Mouse (Mus musculus) cerebellum, adult 2 months (tissue): ENCODE measurements around the gene Il16. TPM values are rescaled to one million over a fixed set of nuclear protein-coding genes. Genes with fewer than 3 reads are reported as not detected.

Experiments
- DNase-seq, 2 experiments: peaks; one replicate each; pipeline ENCODE4 v3.0.0; 2021
- H3K27ac ChIP-seq: fragments of 200-500 bp; 2 replicates; pipeline ENCODE4 v1.5.1; 2012; ENCODE audit warnings: low read length, control low read depth, inconsistent platforms; ENCODE audit not compliant: insufficient read depth
- H3K27me3 ChIP-seq: fragments of 200-500 bp; 2 replicates; pipeline ENCODE4 v1.6.1; 2012; ENCODE audit warnings: inconsistent platforms, mild to moderate bottlenecking, low read length, moderate library complexity; ENCODE audit not compliant: control insufficient read depth, insufficient read depth
- H3K4me1 ChIP-seq: fragments of 200-500 bp; 2 replicates; pipeline ENCODE4 v1.6.1; 2011; ENCODE audit warnings: low read length; ENCODE audit not compliant: control insufficient read depth, insufficient read depth
- H3K4me3 ChIP-seq: fragments of 200-500 bp; replicated peaks from 2 replicates; pipeline ENCODE3; 2011; ENCODE audit warnings: mild to moderate bottlenecking, low read depth, low read length, control low read depth; ENCODE audit not compliant: insufficient read depth
- CTCF ChIP-seq: fragments of 200-500 bp; IDR thresholded peaks from 2 replicates; pipeline ENCODE4 v1.5.1; 2011; ENCODE audit warnings: low read depth, mild to moderate bottlenecking, control low read depth, low read length, moderate library complexity, borderline replicate concordance; ENCODE audit not compliant: insufficient read depth
- POLR2A ChIP-seq: fragments of 200-500 bp; IDR thresholded peaks from 2 replicates; pipeline ENCODE4 v1.6.1; 2011; ENCODE audit warnings: low read length, control low read depth, borderline replicate concordance; ENCODE audit not compliant: insufficient read depth
- WGBS: fragments of 180-500 bp; shearing (Covaris S2); methylation state at CpG from one replicate; pipeline ENCODE4 v1.1.7; 2018; 5-methylcytosine and 5-hydroxymethylcytosine counted together
- polyA plus RNA-seq: library from polyadenylated mRNA; depleted of rRNA; stranded (reverse); fragments of >200 nt; gene quantifications from 2 replicates; pipeline ENCODE4 v1.2.3, GENCODE M21; 2012

Il16 gene
- polyA plus RNA-seq, 1 experiment, result 84.9 TPM

GRCm38 (mm10) chr7:83652498-83652897, 93.0 kb downstream of the Il16 start:
- Histone ChIP-seq H3K4me1 (peaks cover 5% of the 10 kb centered on the region; the same call in 1 of the 2 replicates), H3K27ac (no peak overlapping the region; the same call in 1 of the 2 replicates), H3K4me3 (no peak overlapping the region), H3K27me3 (no peaks in the 10 kb centered on the region)
- TF ChIP-seq POLR2A (no peak), CTCF (no peak)
- WGBS, result 67% methylated on average over 5 of the region's 5 CpGs
- DNase-seq, result no peak

GRCm38 (mm10) chr7:83650638-83651037, 94.9 kb downstream of the Il16 start:
- TF ChIP-seq POLR2A (no peak), CTCF (no peak)
- no peak overlapping the region for H3K4me3 ChIP-seq
- H3K27me3 ChIP-seq, result no peaks in the 10 kb centered on the region
- DNase-seq, result no peak
- 87% methylated on average over 5 of the region's 5 CpGs for WGBS
- H3K4me1 ChIP-seq, result peaks cover 5% of the 10 kb centered on the region; the same call in 1 of the 2 replicates
- H3K27ac ChIP-seq, result no peak overlapping the region

GRCm38 (mm10) chr7:83648807-83649206, 96.7 kb downstream of the Il16 start:
- DNase-seq, result no peak
- H3K4me1 ChIP-seq, result peaks cover 5% of the 10 kb centered on the region; the same call in 1 of the 2 replicates
- no peak overlapping the region for H3K4me3 ChIP-seq
- TF ChIP-seq POLR2A (no peak), CTCF (no peak)
- WGBS, result 85% methylated on average over 7 of the region's 7 CpGs
- H3K27ac ChIP-seq, result no peak overlapping the region
- no peaks in the 10 kb centered on the region for H3K27me3 ChIP-seq

GRCm38 (mm10) chr7:83645476-83645875, 100.0 kb downstream of the Il16 start:
- TF ChIP-seq CTCF, result no peak
- TF ChIP-seq POLR2A, result no peak
- WGBS, result 80% methylated on average over 5 of the region's 5 CpGs
- Histone ChIP-seq H3K4me1 (no peaks in the 10 kb centered on the region; the same call in 1 of the 2 replicates), H3K27ac (no peak overlapping the region), H3K27me3 (no peaks in the 10 kb centered on the region), H3K4me3 (no peak overlapping the region)
- DNase-seq, result no peak

GRCm38 (mm10) chr7:83644761-83645160, 100.8 kb downstream of the Il16 start:
- Histone ChIP-seq H3K27me3 (no peaks in the 10 kb centered on the region), H3K27ac (no peak overlapping the region), H3K4me1 (no peaks in the 10 kb centered on the region), H3K4me3 (no peak overlapping the region)
- TF ChIP-seq CTCF (no peak), POLR2A (no peak)
- 6% methylated on average over 2 of the region's 2 CpGs for WGBS
- no peak for DNase-seq

GRCm38 (mm10) chr7:83643581-83643980, 101.9 kb downstream of the Il16 start:
- 43% methylated on average over 6 of the region's 6 CpGs for WGBS
- H3K4me1 ChIP-seq, result no peaks in the 10 kb centered on the region; the same call in 1 of the 2 replicates
- DNase-seq, result peak in 1 of 2 experiments; percentile 46
- H3K27ac ChIP-seq, result 0 out of 2 replicates have a peak overlapping the region, but pooled peaks have one; percentile 19
- no peak overlapping the region for H3K4me3 ChIP-seq
- TF ChIP-seq CTCF (no peak), POLR2A (no peak)
- no peaks in the 10 kb centered on the region for H3K27me3 ChIP-seq

GRCm38 (mm10) chr7:83641163-83641562, 104.4 kb downstream of the Il16 start:
- no peaks in the 10 kb centered on the region for H3K27me3 ChIP-seq
- TF ChIP-seq CTCF (no peak), POLR2A (0 out of 2 replicates have a peak, but pooled peaks have one; percentile 14)
- peak in 1 of 2 experiments; percentile 22 for DNase-seq
- H3K4me3 ChIP-seq, result no peak overlapping the region
- no peak overlapping the region for H3K27ac ChIP-seq
- WGBS, result 74% methylated on average over 2 of the region's 2 CpGs
- H3K4me1 ChIP-seq, result peaks cover 13% of the 10 kb centered on the region

- DNase-seq, result peak in 1 of 2 experiments; percentile 32
- no peak overlapping the region for H3K4me3 ChIP-seq
- H3K27me3 ChIP-seq, result no peaks in the 10 kb centered on the region
- no peak for TF ChIP-seq CTCF
- TF ChIP-seq POLR2A, result no peak
- H3K27ac ChIP-seq, result no peak overlapping the region
- peaks cover 13% of the 10 kb centered on the region for H3K4me1 ChIP-seq
- 86% methylated on average over 5 of the region's 5 CpGs for WGBS
Measured at GRCm38 (mm10) chr7:83640581-83640980, 104.9 kb downstream of the Il16 start.
